16 mouse cellular contexts compared by ENCODE assay signal in genomic region chr11:46362061-46363022, GRCm38 (mm10). TPM values are rescaled to one million over a fixed set of nuclear protein-coding genes. Genes with fewer than 3 reads are reported as not detected.
DNase-seq lines count a peak whose midpoint lies in the region; ATAC-seq lines count a peak whose summit lies in the region.
"Had no signal": no experiment of that assay in that cellular context is flagged by ENCODE, and none has a peak within 500 bp of the region (broad histone marks: within the 10 kb centered on the region; RNA-seq: fewer than 3 reads in every experiment).

No protein-coding gene starts in this region.

- H3K36me3 ChIP-seq in heart, embryonic 10.5 days: no peaks in the 10 kb centered on the region
- H3K36me3 ChIP-seq in forebrain, embryonic 15.5 days: no peaks in the 10 kb centered on the region
- no peaks in the 10 kb centered on the region for H3K36me3 ChIP-seq in hindbrain, embryonic 10.5 days
- H3K36me3 ChIP-seq: embryonic facial prominence, embryonic 12.5 days; heart, embryonic 13.5 days; midbrain, embryonic 13.5 days had no signal

- no peak overlapping the region for H3K27ac ChIP-seq in heart, embryonic 10.5 days
- no peak overlapping the region for H3K27ac ChIP-seq in forebrain, embryonic 15.5 days (replicated peaks)
- no peak overlapping the region for H3K27ac ChIP-seq in hindbrain, embryonic 10.5 days
- H3K27ac ChIP-seq: embryonic facial prominence, embryonic 12.5 days; heart, embryonic 13.5 days; midbrain, embryonic 13.5 days had no signal

- H3K4me3 ChIP-seq in heart, embryonic 10.5 days: no peak overlapping the region
- no peak overlapping the region for H3K4me3 ChIP-seq in forebrain, embryonic 15.5 days
- no peak overlapping the region for H3K4me3 ChIP-seq in hindbrain, embryonic 10.5 days
- H3K4me3 ChIP-seq: embryonic facial prominence, embryonic 12.5 days; heart, embryonic 13.5 days; midbrain, embryonic 13.5 days had no signal

- no peaks in the 10 kb centered on the region for H3K27me3 ChIP-seq in heart, embryonic 10.5 days (ENCODE audit: insufficient read depth, poor library complexity, severe bottlenecking)
- H3K27me3 ChIP-seq in forebrain, embryonic 15.5 days: no peaks in the 10 kb centered on the region
- H3K27me3 ChIP-seq in hindbrain, embryonic 10.5 days (ENCODE audit: insufficient read depth, poor library complexity, severe bottlenecking): no peaks in the 10 kb centered on the region
- H3K27me3 ChIP-seq: embryonic facial prominence, embryonic 12.5 days; midbrain, embryonic 13.5 days had no signal

- WGBS in heart, embryonic 10.5 days: 87% methylated on average over 18 of the region's 18 CpGs
- 87% methylated on average over 18 of the region's 18 CpGs for WGBS in forebrain, embryonic 15.5 days
- 91% methylated on average over 18 of the region's 18 CpGs for WGBS in hindbrain, embryonic 10.5 days

- intact Hi-C loops in heart, postnatal 10 days (cut with DNase I): no loop called here
- intact Hi-C loops in gastrocnemius, postnatal 36 days (cut with DNase I): no loop called here

- peak; percentile 58 for ATAC-seq in inflammation-experienced regulatory T-cells, adult 6 months
- no peak for ATAC-seq in forebrain, embryonic 15.5 days (replicated peaks)
- ATAC-seq: forebrain, postnatal 0 days; midbrain, embryonic 13.5 days had no signal

- no peak overlapping the region for H3K4me2 ChIP-seq in forebrain, embryonic 15.5 days (replicated peaks)
- H3K4me2 ChIP-seq: embryonic facial prominence, embryonic 12.5 days; heart, embryonic 13.5 days; lung, embryonic 14.5 days; midbrain, embryonic 13.5 days had no signal

- no peaks in the 10 kb centered on the region for H3K9me3 ChIP-seq in heart, embryonic 10.5 days
- no peaks in the 10 kb centered on the region for H3K9me3 ChIP-seq in forebrain, embryonic 15.5 days
- no peaks in the 10 kb centered on the region for H3K9me3 ChIP-seq in hindbrain, embryonic 10.5 days
- H3K9me3 ChIP-seq: embryonic facial prominence, embryonic 12.5 days; heart, embryonic 13.5 days; midbrain, embryonic 13.5 days had no signal

- peak; percentile 47 for DNase-seq in heart, embryonic 10.5 days (ENCODE audit: low spot score)
- DNase-seq in heart, postnatal 10 days: no peak
- DNase-seq in CD4-positive, CD25-positive, alpha-beta regulatory T cell, adult 2 months (ENCODE audit: low read depth, low spot score): peak; percentile 41
- DNase-seq in cerebellum, adult 18-20 months: peak; percentile 60 to 63
- DNase-seq in gastrocnemius, postnatal 36 days: no peak
- no peak for DNase-seq in hindbrain, embryonic 10.5 days (ENCODE audit: low spot score)
- DNase-seq: forebrain, postnatal 0 days; kidney, postnatal 36 days; lung, embryonic 14.5 days had no signal

- no peak overlapping the region for H3K9ac ChIP-seq in forebrain, embryonic 15.5 days (replicated peaks)
- H3K9ac ChIP-seq: embryonic facial prominence, embryonic 12.5 days; forebrain, postnatal 0 days; heart, embryonic 13.5 days; lung, embryonic 14.5 days; midbrain, embryonic 13.5 days had no signal

- no peaks in the 10 kb centered on the region for H3K4me1 ChIP-seq in heart, embryonic 10.5 days
- no peaks in the 10 kb centered on the region for H3K4me1 ChIP-seq in forebrain, embryonic 15.5 days
- H3K4me1 ChIP-seq in hindbrain, embryonic 10.5 days (replicated peaks): no peaks in the 10 kb centered on the region; the same call in 1 of the 2 replicates
- H3K4me1 ChIP-seq: heart, embryonic 13.5 days; midbrain, embryonic 13.5 days had no signal

RNA-seq across cellular contexts. Expression of gene Itk, which starts 27.0 kb away (rescaled TPM):
- polyA plus RNA-seq in heart, embryonic 10.5 days (2016; fragmentation: Nextera tagmentation; extraction: Ambion mirVana): 0.09 TPM in 1 of 2 replicates, not detected in the other
- total RNA-seq in heart, postnatal 10 days (2021): under 1 TPM; 0.50 to 0.86 TPM
- polyA plus RNA-seq in inflammation-experienced regulatory T-cells, adult 6 months (2017; shearing (Covaris generic)): 100 to 1,000 TPM in 2 of 3 experiments, 10 to 100 TPM in 1; 82.4 to 182 (median 158) TPM
- not detected in 2 replicates for polyA plus RNA-seq in forebrain, embryonic 15.5 days (2015; fragmentation: Nextera tagmentation; extraction: Ambion mirVana)
- total RNA-seq in gastrocnemius, postnatal 36 days (2021): 1 to 10 TPM in 1 of 2 experiments, not detected in 1; 1.1 TPM
- polyA plus RNA-seq in hindbrain, embryonic 10.5 days (2016; fragmentation: Nextera tagmentation; extraction: Ambion mirVana): not detected in 2 replicates
- polyA plus RNA-seq: heart, embryonic 13.5 days; midbrain, embryonic 13.5 days; neural tube, embryonic 14.5 days had no signal

RNA-seq across cellular contexts. Expression of gene Fam71b, which starts 34.0 kb away (rescaled TPM):
- not detected in 2 replicates for polyA plus RNA-seq in heart, embryonic 10.5 days (2016; fragmentation: Nextera tagmentation; extraction: Ambion mirVana)
- total RNA-seq in heart, postnatal 10 days (2021): not detected
- polyA plus RNA-seq in inflammation-experienced regulatory T-cells, adult 6 months (2017; shearing (Covaris generic)): under 1 TPM in 1 of 3 experiments, not detected in 2; 0.69 TPM
- not detected in 2 replicates for polyA plus RNA-seq in forebrain, embryonic 15.5 days (2015; fragmentation: Nextera tagmentation; extraction: Ambion mirVana)
- not detected for total RNA-seq in gastrocnemius, postnatal 36 days (2021)
- polyA plus RNA-seq in hindbrain, embryonic 10.5 days (2016; fragmentation: Nextera tagmentation; extraction: Ambion mirVana): not detected in 2 replicates
- total RNA-seq: forebrain, postnatal 0 days; left cerebral cortex, postnatal 14 days had no signal
- polyA plus RNA-seq: embryonic facial prominence, embryonic 12.5 days; forebrain, postnatal 0 days; heart, embryonic 13.5 days; lung, embryonic 14.5 days; midbrain, embryonic 13.5 days; neural tube, embryonic 14.5 days had no signal

RNA-seq across cellular contexts. Expression of gene Cyfip2, which starts 49.7 kb away (rescaled TPM):
- polyA plus RNA-seq in heart, embryonic 10.5 days (2016; fragmentation: Nextera tagmentation; extraction: Ambion mirVana): 4.7 and 7.3 TPM in 2 replicates
- total RNA-seq in heart, postnatal 10 days (2021): 10 to 100 TPM; 29.5 to 35.3 TPM
- 10 to 100 TPM; 64.0 to 82.6 (median 70.0) TPM for polyA plus RNA-seq in inflammation-experienced regulatory T-cells, adult 6 months (2017; shearing (Covaris generic))
- polyA plus RNA-seq in forebrain, embryonic 15.5 days (2015; fragmentation: Nextera tagmentation; extraction: Ambion mirVana): 74.8 and 80.7 TPM in 2 replicates
- total RNA-seq in gastrocnemius, postnatal 36 days (2021): 1 to 10 TPM; 1.5 to 1.7 TPM
- polyA plus RNA-seq in hindbrain, embryonic 10.5 days (2016; fragmentation: Nextera tagmentation; extraction: Ambion mirVana): 31.2 and 46.1 TPM in 2 replicates

Comparison
In these comparisons a context has a peak if more than half of its experiments do, and no peak if none do; other contexts are left out.
1. DNase-seq: peak in heart, embryonic 10.5 days (single experiment), CD4-positive, CD25-positive, alpha-beta regulatory T cell, adult 2 months (single experiment) and cerebellum, adult 18-20 months (2 of 2); none in heart, postnatal 10 days (0 of 2), gastrocnemius, postnatal 36 days (0 of 2) and hindbrain, embryonic 10.5 days (single experiment).
2. RNA of gene Itk, which starts 27.0 kb away (polyA plus RNA-seq): 82.4 to 182 TPM in inflammation-experienced regulatory T-cells, adult 6 months; 0.09 TPM in heart, embryonic 10.5 days, not detected in forebrain, embryonic 15.5 days and not detected in hindbrain, embryonic 10.5 days; every median in the first group is over 10 times any median in the second.